Mouse (Mus musculus): ENCODE results near the gene Gm10639. TPM values are rescaled to one million over a fixed set of nuclear protein-coding genes. Genes with fewer than 3 reads are reported as not detected.
"Not testable (repeated sequence)": the region's sequence is repeated elsewhere in the genome, so short reads cannot be mapped to it uniquely, and the experiment has no call there.

The Gm10639 gene
- total RNA-seq (2012; rRNA removed) = not detected in 2 replicates

DNA sequence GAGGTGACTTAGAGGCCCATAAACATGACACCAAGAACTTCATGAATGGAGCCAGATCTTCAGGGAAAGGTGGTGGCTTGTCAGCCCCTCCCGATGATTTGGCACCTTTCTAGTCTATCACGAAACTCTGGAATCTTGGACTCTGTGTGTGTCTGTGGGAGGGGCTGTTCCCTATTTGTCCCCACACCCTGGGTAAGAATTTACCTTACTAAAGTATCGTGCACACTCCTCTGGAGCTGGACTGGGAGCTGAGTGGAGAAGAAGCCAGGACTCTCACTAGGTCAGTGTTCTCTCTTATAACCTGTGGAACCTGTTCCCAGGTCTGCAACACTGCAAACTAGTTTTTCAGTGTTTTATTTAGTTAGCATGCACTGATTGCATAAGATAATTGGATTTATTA is at the start of gene Gm10639:
Gene Gm10639 (plus strand): TSS at position 201 of the 400 bp plus-strand sequence.
- H3K27ac ChIP-seq (ENCODE audit: insufficient read depth, low read depth, low read length, poor library complexity, severe bottlenecking) = not testable (repeated sequence)

DNA sequence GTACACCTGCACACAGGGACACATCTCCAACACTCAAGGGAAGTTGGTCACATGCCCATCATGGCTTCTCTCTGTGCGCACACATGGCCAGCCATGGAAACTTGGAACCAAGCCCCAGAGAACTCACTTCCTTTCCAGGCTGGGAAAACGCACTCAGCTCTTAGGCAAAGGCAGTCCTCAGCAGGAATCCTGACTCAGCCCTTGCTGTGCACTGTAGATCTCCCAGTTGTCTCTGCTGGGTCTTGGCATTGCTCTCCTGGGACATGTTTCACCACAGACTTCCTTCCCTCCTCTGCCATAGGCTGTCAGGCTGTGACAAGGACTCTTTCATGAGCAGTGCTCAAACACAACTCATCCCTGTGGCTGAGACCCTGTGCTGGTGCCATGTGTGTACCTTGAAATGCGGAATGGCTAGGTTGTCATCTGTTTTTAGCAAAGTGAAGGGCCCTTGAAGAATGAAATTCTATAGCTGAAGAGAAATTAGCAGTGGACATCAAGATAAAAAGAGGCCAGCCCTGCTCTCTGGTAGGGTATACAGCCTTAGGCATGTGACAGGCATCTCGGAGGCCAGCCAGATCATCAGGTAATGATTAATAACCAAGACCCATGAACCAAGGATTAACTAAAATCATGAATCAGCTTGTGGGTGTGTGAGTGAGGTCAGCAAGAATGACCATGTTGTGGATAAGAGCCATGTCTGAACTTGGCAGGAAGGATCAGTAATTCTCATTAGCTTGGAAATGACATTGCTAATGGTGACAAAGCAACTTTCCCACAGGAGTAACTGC is 33.8 kb upstream of the Gm10639 start:
- H3K9me3 ChIP-seq (ENCODE audit: control insufficient read depth, insufficient read depth, low read depth, low read length); H3K36me3 ChIP-seq (ENCODE audit: control insufficient read depth, insufficient read depth, low read length, poor library complexity, severe bottlenecking); H3K27ac ChIP-seq (ENCODE audit: insufficient read depth, low read depth, low read length, poor library complexity, severe bottlenecking); in situ Hi-C loops (cut with MboI; ENCODE audit: low sequenced_read_pairs in 2 of 2, unreplicated experiment in 2 of 2); DNase-seq (ENCODE audit: low read depth, low spot score); H3K4me3 ChIP-seq (ENCODE audit: insufficient read depth in 1 of 2, low read depth in 1 of 2, low read length in 2 of 2, poor library complexity in 1 of 2, severe bottlenecking in 1 of 2); H3K4me1 ChIP-seq (ENCODE audit: control insufficient read depth in 2 of 2, insufficient read depth in 2 of 2, low read length in 2 of 2, poor library complexity in 1 of 2); H3K9ac ChIP-seq (ENCODE audit: insufficient read depth, low read depth, low read length, poor library complexity, severe bottlenecking): not testable (repeated sequence)

More for the DNA sequence above, at the start of gene Gm10639:
- in situ Hi-C loops (cut with MboI; ENCODE audit: low sequenced_read_pairs in 2 of 2, unreplicated experiment in 2 of 2); H3K4me3 ChIP-seq (ENCODE audit: insufficient read depth in 1 of 2, low read depth in 1 of 2, low read length in 2 of 2, poor library complexity in 1 of 2, severe bottlenecking in 1 of 2); H3K9me3 ChIP-seq (ENCODE audit: control insufficient read depth, insufficient read depth, low read depth, low read length); H3K9ac ChIP-seq (ENCODE audit: insufficient read depth, low read depth, low read length, poor library complexity, severe bottlenecking); H3K36me3 ChIP-seq (ENCODE audit: control insufficient read depth, insufficient read depth, low read length, poor library complexity, severe bottlenecking); H3K4me1 ChIP-seq (ENCODE audit: control insufficient read depth in 2 of 2, insufficient read depth in 2 of 2, low read length in 2 of 2, poor library complexity in 1 of 2); DNase-seq (ENCODE audit: low read depth, low spot score): not testable (repeated sequence)

GRCm38 (mm10) chr9:78256914-78257313 is 32.8 kb upstream of the Gm10639 start, which contains the start of gene Gm3776:
Gene Gm3776, plus strand, starts transcription at chr9:78257129.
- H3K27ac ChIP-seq (ENCODE audit: insufficient read depth, low read depth, low read length, poor library complexity, severe bottlenecking); DNase-seq (ENCODE audit: low read depth, low spot score); H3K9ac ChIP-seq (ENCODE audit: insufficient read depth, low read depth, low read length, poor library complexity, severe bottlenecking); H3K4me1 ChIP-seq (ENCODE audit: control insufficient read depth in 2 of 2, insufficient read depth in 2 of 2, low read length in 2 of 2, poor library complexity in 1 of 2); H3K4me3 ChIP-seq (ENCODE audit: insufficient read depth in 1 of 2, low read depth in 1 of 2, low read length in 2 of 2, poor library complexity in 1 of 2, severe bottlenecking in 1 of 2); H3K9me3 ChIP-seq (ENCODE audit: control insufficient read depth, insufficient read depth, low read depth, low read length); in situ Hi-C loops (cut with MboI; ENCODE audit: low sequenced_read_pairs in 2 of 2, unreplicated experiment in 2 of 2); H3K36me3 ChIP-seq (ENCODE audit: control insufficient read depth, insufficient read depth, low read length, poor library complexity, severe bottlenecking): not testable (repeated sequence)

DNA sequence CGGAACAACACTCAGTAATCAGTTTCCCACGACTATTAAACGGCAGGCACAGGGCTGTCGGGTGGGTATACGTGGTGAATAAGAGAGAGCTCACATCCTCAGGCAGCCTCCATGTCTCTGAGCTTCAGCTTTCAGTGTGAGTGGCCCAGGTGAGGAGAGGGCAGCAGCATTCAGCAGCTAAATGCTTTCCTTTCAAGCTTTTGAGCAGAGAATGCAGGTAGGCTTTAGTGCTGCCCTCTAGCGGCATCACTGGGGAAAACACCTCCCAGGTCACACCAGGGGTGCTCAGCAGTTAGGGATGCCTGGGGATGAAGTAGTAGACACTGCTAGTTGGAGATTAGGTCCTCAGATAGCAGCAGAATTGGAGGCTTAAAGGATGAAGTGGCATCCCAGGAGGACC is 30.0 kb upstream of the Gm10639 start:
- H3K36me3 ChIP-seq (ENCODE audit: control insufficient read depth, insufficient read depth, low read length, poor library complexity, severe bottlenecking); DNase-seq (ENCODE audit: low read depth, low spot score); H3K9ac ChIP-seq (ENCODE audit: insufficient read depth, low read depth, low read length, poor library complexity, severe bottlenecking); H3K4me3 ChIP-seq (ENCODE audit: insufficient read depth in 1 of 2, low read depth in 1 of 2, low read length in 2 of 2, poor library complexity in 1 of 2, severe bottlenecking in 1 of 2); H3K9me3 ChIP-seq (ENCODE audit: control insufficient read depth, insufficient read depth, low read depth, low read length); in situ Hi-C loops (cut with MboI; ENCODE audit: low sequenced_read_pairs in 2 of 2, unreplicated experiment in 2 of 2); H3K27ac ChIP-seq (ENCODE audit: insufficient read depth, low read depth, low read length, poor library complexity, severe bottlenecking); H3K4me1 ChIP-seq (ENCODE audit: control insufficient read depth in 2 of 2, insufficient read depth in 2 of 2, low read length in 2 of 2, poor library complexity in 1 of 2): not testable (repeated sequence)

GRCm38 (mm10) chr9:78270945-78271344 is 18.8 kb upstream of the Gm10639 start:
- DNase-seq (ENCODE audit: low read depth, low spot score); H3K36me3 ChIP-seq (ENCODE audit: control insufficient read depth, insufficient read depth, low read length, poor library complexity, severe bottlenecking); H3K4me3 ChIP-seq (ENCODE audit: insufficient read depth in 1 of 2, low read depth in 1 of 2, low read length in 2 of 2, poor library complexity in 1 of 2, severe bottlenecking in 1 of 2); H3K9ac ChIP-seq (ENCODE audit: insufficient read depth, low read depth, low read length, poor library complexity, severe bottlenecking); H3K27ac ChIP-seq (ENCODE audit: insufficient read depth, low read depth, low read length, poor library complexity, severe bottlenecking); H3K4me1 ChIP-seq (ENCODE audit: control insufficient read depth in 2 of 2, insufficient read depth in 2 of 2, low read length in 2 of 2, poor library complexity in 1 of 2); in situ Hi-C loops (cut with MboI; ENCODE audit: low sequenced_read_pairs in 2 of 2, unreplicated experiment in 2 of 2); H3K9me3 ChIP-seq (ENCODE audit: control insufficient read depth, insufficient read depth, low read depth, low read length): not testable (repeated sequence)

GRCm38 (mm10) chr9:78282002-78282711 is 7.6 kb upstream of the Gm10639 start:
- H3K36me3 ChIP-seq (ENCODE audit: control insufficient read depth, insufficient read depth, low read length, poor library complexity, severe bottlenecking); H3K27ac ChIP-seq (ENCODE audit: insufficient read depth, low read depth, low read length, poor library complexity, severe bottlenecking); H3K9me3 ChIP-seq (ENCODE audit: control insufficient read depth, insufficient read depth, low read depth, low read length); in situ Hi-C loops (cut with MboI; ENCODE audit: low sequenced_read_pairs in 2 of 2, unreplicated experiment in 2 of 2); H3K4me1 ChIP-seq (ENCODE audit: control insufficient read depth in 2 of 2, insufficient read depth in 2 of 2, low read length in 2 of 2, poor library complexity in 1 of 2); H3K4me3 ChIP-seq (ENCODE audit: insufficient read depth in 1 of 2, low read depth in 1 of 2, low read length in 2 of 2, poor library complexity in 1 of 2, severe bottlenecking in 1 of 2); H3K9ac ChIP-seq (ENCODE audit: insufficient read depth, low read depth, low read length, poor library complexity, severe bottlenecking); DNase-seq (ENCODE audit: low read depth, low spot score): not testable (repeated sequence)

DNA sequence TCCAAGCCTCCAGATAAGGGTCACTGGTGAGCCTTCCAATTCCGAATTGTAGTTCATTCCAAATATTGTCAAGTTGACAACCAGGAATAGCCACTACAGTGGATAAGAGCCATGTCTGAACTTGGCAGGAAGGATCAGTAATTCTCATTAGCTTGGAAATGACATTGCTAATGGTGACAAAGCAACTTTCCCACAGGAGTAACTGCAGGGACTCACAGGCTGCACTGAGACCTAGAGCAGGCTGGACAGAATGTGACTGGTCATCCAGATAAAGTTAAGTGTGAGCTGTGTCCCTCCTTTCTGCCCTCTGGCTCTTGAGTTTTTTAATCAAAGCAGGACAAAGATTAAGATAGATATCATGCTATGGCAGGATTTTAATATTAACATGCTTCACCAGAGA is 660 bp upstream of the Gm10639 start:
- H3K36me3 ChIP-seq (ENCODE audit: control insufficient read depth, insufficient read depth, low read length, poor library complexity, severe bottlenecking); H3K27ac ChIP-seq (ENCODE audit: insufficient read depth, low read depth, low read length, poor library complexity, severe bottlenecking); H3K4me3 ChIP-seq (ENCODE audit: insufficient read depth in 1 of 2, low read depth in 1 of 2, low read length in 2 of 2, poor library complexity in 1 of 2, severe bottlenecking in 1 of 2); DNase-seq (ENCODE audit: low read depth, low spot score); H3K9me3 ChIP-seq (ENCODE audit: control insufficient read depth, insufficient read depth, low read depth, low read length); H3K9ac ChIP-seq (ENCODE audit: insufficient read depth, low read depth, low read length, poor library complexity, severe bottlenecking); H3K4me1 ChIP-seq (ENCODE audit: control insufficient read depth in 2 of 2, insufficient read depth in 2 of 2, low read length in 2 of 2, poor library complexity in 1 of 2); in situ Hi-C loops (cut with MboI; ENCODE audit: low sequenced_read_pairs in 2 of 2, unreplicated experiment in 2 of 2): not testable (repeated sequence)

GRCm38 (mm10) chr9:78292462-78292861 is 2.7 kb downstream of the Gm10639 start:
- in situ Hi-C loops (cut with MboI; ENCODE audit: low sequenced_read_pairs in 2 of 2, unreplicated experiment in 2 of 2); H3K9me3 ChIP-seq (ENCODE audit: control insufficient read depth, insufficient read depth, low read depth, low read length); H3K27ac ChIP-seq (ENCODE audit: insufficient read depth, low read depth, low read length, poor library complexity, severe bottlenecking); H3K4me1 ChIP-seq (ENCODE audit: control insufficient read depth in 2 of 2, insufficient read depth in 2 of 2, low read length in 2 of 2, poor library complexity in 1 of 2); H3K4me3 ChIP-seq (ENCODE audit: insufficient read depth in 1 of 2, low read depth in 1 of 2, low read length in 2 of 2, poor library complexity in 1 of 2, severe bottlenecking in 1 of 2); H3K36me3 ChIP-seq (ENCODE audit: control insufficient read depth, insufficient read depth, low read length, poor library complexity, severe bottlenecking); H3K9ac ChIP-seq (ENCODE audit: insufficient read depth, low read depth, low read length, poor library complexity, severe bottlenecking); DNase-seq (ENCODE audit: low read depth, low spot score): not testable (repeated sequence)

Data from ES-E14 (cell line).